Mouse (Mus musculus) E14TG2a.4 (cell line): ENCODE measurements around the gene Cd8a.

ENCODE experiments used
- CTCF ChIP-seq: conservative IDR thresholded peaks from 2 replicates; pipeline ENCODE4 v1.5.1; 2014; ENCODE audit warnings: low read length
- NANOG ChIP-seq: IDR thresholded peaks from 2 replicates; pipeline ENCODE4 v1.6.1; 2014; ENCODE audit warnings: borderline replicate concordance, low read length, mixed read lengths
- POU5F1 ChIP-seq: IDR thresholded peaks from 2 replicates; pipeline ENCODE4 v1.6.1; 2014; ENCODE audit warnings: low read length, borderline replicate concordance

DNA sequence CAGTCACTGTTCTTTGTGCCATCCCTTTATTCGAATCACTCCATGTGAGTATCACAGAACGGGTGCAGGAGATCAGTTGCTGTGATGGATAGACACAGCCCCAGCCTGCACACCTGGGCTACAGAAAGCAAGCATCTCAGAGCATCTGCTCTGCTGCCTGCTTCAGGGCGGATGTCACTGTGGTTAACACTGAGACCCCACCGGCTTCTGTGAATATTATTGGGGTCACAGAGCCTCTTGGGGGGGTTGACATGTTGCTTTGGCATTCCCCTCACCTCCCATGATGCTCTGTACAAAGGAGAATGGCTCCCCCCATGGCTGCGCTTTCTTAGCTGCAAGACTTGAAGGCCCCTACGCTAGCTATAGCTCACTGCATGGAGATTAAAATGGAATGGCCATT is 3.8 kb upstream of the Cd8a start:
- no peak for TF ChIP-seq CTCF
- TF ChIP-seq POU5F1, result no peak
- no peak for TF ChIP-seq NANOG
